Mouse (Mus musculus) midbrain, postnatal 0 days (tissue): Measurements from ENCODE around the gene Wnt1. TPM values are rescaled to one million over a fixed set of nuclear protein-coding genes. Genes with fewer than 3 reads are reported as not detected.
"Not testable (repeated sequence)": the region's sequence is repeated elsewhere in the genome, so short reads cannot be mapped to it uniquely, and the experiment has no call there.

Experiments
- ATAC-seq: fragments of 200-750 bp; cut with Nextera tagmentation; 2 replicates; pipeline ENCODE4 v1.8.0; 2017; ENCODE audit warnings: moderate number of reproducible peaks, mild to moderate bottlenecking, moderate TSS enrichment, moderate library complexity; ENCODE audit not compliant: low FRiP score
- DNase-seq: peaks from one replicate; pipeline ENCODE4 v3.0.0-alpha.2; 2015; ENCODE audit warnings: low spot score
- H3K27ac ChIP-seq: fragments of 300-500 bp; sonication (generic); 2 replicates; pipeline ENCODE4 v1.5.1; 2014; ENCODE audit warnings: low read depth, mild to moderate bottlenecking, low read length, mixed read lengths
- H3K27me3 ChIP-seq: fragments of 300-500 bp; sonication (generic); 2 replicates; pipeline ENCODE4 v1.6.1; 2014; ENCODE audit warnings: low read length, control low read depth, mixed read lengths; ENCODE audit not compliant: insufficient read depth
- H3K36me3 ChIP-seq: fragments of 300-500 bp; sonication (generic); 2 replicates; pipeline ENCODE4 v1.6.1; 2014; ENCODE audit warnings: low read length, control low read depth, mixed read lengths; ENCODE audit not compliant: insufficient read depth
- H3K4me1 ChIP-seq: fragments of 300-500 bp; sonication (generic); 2 replicates; pipeline ENCODE4 v1.6.1; 2014; ENCODE audit warnings: mild to moderate bottlenecking, control low read depth, antibody characterized with exemption, low read length, mixed read lengths; ENCODE audit not compliant: insufficient read depth
- H3K4me2 ChIP-seq: fragments of 300-500 bp; sonication (generic); 2 replicates; pipeline ENCODE4 v1.6.1; 2014; ENCODE audit warnings: low read depth, mild to moderate bottlenecking, low read length, mixed read lengths; ENCODE audit not compliant: poor library complexity, severe bottlenecking
- H3K4me3 ChIP-seq: fragments of 300-500 bp; sonication (generic); 2 replicates; pipeline ENCODE4 v1.5.1; 2014; ENCODE audit warnings: low read depth, mild to moderate bottlenecking, low read length, moderate library complexity
- H3K9ac ChIP-seq: fragments of 300-500 bp; sonication (generic); replicated peaks from 2 replicates; pipeline ENCODE4 v1.6.1; 2014; ENCODE audit warnings: mild to moderate bottlenecking, low read length, moderate library complexity, mixed read lengths; ENCODE audit not compliant: poor library complexity, severe bottlenecking
- H3K9me3 ChIP-seq: fragments of 300-500 bp; sonication (generic); 2 replicates; pipeline ENCODE4 v1.6.1; 2016; ENCODE audit warnings: low read length, control low read depth
- CTCF ChIP-seq: IDR thresholded peaks from 2 replicates; pipeline ENCODE4 v1.5.1; 2016; ENCODE audit warnings: antibody characterized with exemption, mild to moderate bottlenecking
- WGBS: fragments of 180-500 bp; shearing (Covaris S2); extraction: QIAGEN DNeasy Blood & Tissue Kit; methylation state at CpG from one replicate; pipeline ENCODE4 v1.1.7; 2014; 5-methylcytosine and 5-hydroxymethylcytosine counted together
- polyA plus RNA-seq: library from polyadenylated mRNA; unstranded; fragments of >200 nt; fragmentation: Nextera tagmentation; extraction: Ambion mirVana; gene quantifications from 2 replicates; pipeline ENCODE4 v1.2.1, GENCODE M21; 2015
- total RNA-seq: library from RNA; depleted of rRNA; stranded (reverse); fragments of >200 nt; gene quantifications from 2 replicates; pipeline ENCODE4 v1.2.3, GENCODE M21; 2014; rRNA removed

Gene Wnt1
- 0.33 TPM in 2 replicates for total RNA-seq
- 0.81 and 1.1 TPM in 2 replicates for polyA plus RNA-seq

GRCm38 (mm10) chr15:98789661-98790535 is at the start of gene Wnt1:
Gene Wnt1, plus strand, starts transcription at chr15:98789857.
- no peaks in the 10 kb centered on the region for H3K9me3 ChIP-seq
- peak; percentile 63 for TF ChIP-seq CTCF
- no peak within 1 kb of the TSS for H3K4me2 ChIP-seq
- H3K4me3 ChIP-seq, result peak within 1 kb of the TSS; percentile 19; the same call in 1 of the 2 replicates
- peaks cover 68% of the 10 kb centered on the region for H3K27me3 ChIP-seq
- DNase-seq (no peak), ATAC-seq (no peak)
- H3K4me1 ChIP-seq, result no peaks in the 10 kb centered on the region; the same call in 1 of the 2 replicates
- no peak within 1 kb of the TSS for H3K9ac ChIP-seq
- H3K36me3 ChIP-seq, result no peaks in the 10 kb centered on the region
- H3K27ac ChIP-seq, result no peak within 1 kb of the TSS
- WGBS, result under 1% methylated on average over 51 of the region's 51 CpGs

- Histone ChIP-seq H3K36me3 (peaks cover 52% of the 10 kb centered on the region), H3K4me3 (no peak overlapping the region), H3K27ac (no peak overlapping the region), H3K4me1 (no peaks in the 10 kb centered on the region), H3K9ac (no peak overlapping the region), H3K9me3 (no peaks in the 10 kb centered on the region), H3K4me2 (no peak overlapping the region), H3K27me3 (no peaks in the 10 kb centered on the region)
- no peak for TF ChIP-seq CTCF
- DNase-seq (no peak), ATAC-seq (no peak)
- WGBS, result 90% methylated on average over 8 of the region's 8 CpGs
Observed at GRCm38 (mm10) chr15:98740219-98740618, 49.4 kb upstream of the Wnt1 start.

- no peak for ATAC-seq
- Histone ChIP-seq H3K4me2 (no peak overlapping the region), H3K4me3 (no peak overlapping the region), H3K9me3 (no peaks in the 10 kb centered on the region), H3K36me3 (peaks cover 35% of the 10 kb centered on the region), H3K27me3 (no peaks in the 10 kb centered on the region), H3K9ac (no peak overlapping the region), H3K4me1 (no peaks in the 10 kb centered on the region), H3K27ac (no peak overlapping the region)
- DNase-seq, result no peak
- no peak for TF ChIP-seq CTCF
- WGBS, result 82% methylated on average over 8 of the region's 8 CpGs
Observed at GRCm38 (mm10) chr15:98742766-98743428, 46.8 kb upstream of the Wnt1 start.

- not testable (repeated sequence) for H3K4me2 ChIP-seq, H3K4me3 ChIP-seq, H3K9ac ChIP-seq, ATAC-seq, H3K4me1 ChIP-seq, H3K27ac ChIP-seq, DNase-seq, H3K27me3 ChIP-seq, H3K9me3 ChIP-seq
- peaks cover 30% of the 10 kb centered on the region for H3K36me3 ChIP-seq
- WGBS, result 89% methylated on average over 3 of the region's 3 CpGs
Observed at GRCm38 (mm10) chr15:98743863-98744262, 45.8 kb upstream of the Wnt1 start.

- Histone ChIP-seq H3K36me3 (peaks cover 5% of the 10 kb centered on the region), H3K9me3 (no peaks in the 10 kb centered on the region), H3K4me2 (no peak overlapping the region), H3K27me3 (no peaks in the 10 kb centered on the region), H3K4me3 (no peak overlapping the region), H3K4me1 (no peaks in the 10 kb centered on the region), H3K27ac (no peak overlapping the region), H3K9ac (no peak overlapping the region)
- 88% methylated on average over 10 of the region's 10 CpGs for WGBS
- ATAC-seq, result no peak
- no peak for DNase-seq
- TF ChIP-seq CTCF, result no peak
Observed at GRCm38 (mm10) chr15:98746344-98746965, 43.2 kb upstream of the Wnt1 start.
